Mouse (Mus musculus) liver, embryonic 11.5 days (tissue): ENCODE results near the gene Spty2d1. TPM values are rescaled to one million over a fixed set of nuclear protein-coding genes. Genes with fewer than 3 reads are reported as not detected.
A peak's percentile ranks its signal among the peaks of the same experiment; 100 is the strongest.
"Not testable (repeated sequence)": the region's sequence is repeated elsewhere in the genome, so short reads cannot be mapped to it uniquely, and the experiment has no call there.

Source experiments
- ATAC-seq: fragments of 200-750 bp; cut with Nextera tagmentation; replicated peaks from 2 replicates; pipeline ENCODE4 v1.8.0; 2017; ENCODE audit warnings: moderate number of reproducible peaks, mild to moderate bottlenecking, moderate TSS enrichment, moderate library complexity; ENCODE audit not compliant: low FRiP score
- DNase-seq: peaks from one replicate; pipeline ENCODE4 v3.0.0-alpha.2; 2017; ENCODE audit warnings: low spot score
- H3K27ac ChIP-seq: fragments of 300-500 bp; sonication (generic); 2 replicates; pipeline ENCODE4 v1.5.1; 2014; ENCODE audit warnings: mild to moderate bottlenecking, low read depth, low read length, control low read depth
- H3K27me3 ChIP-seq: fragments of 300-500 bp; sonication (generic); replicated peaks from 2 replicates; pipeline ENCODE4 v1.6.1; 2014; ENCODE audit warnings: low read length, mixed read lengths; ENCODE audit not compliant: control insufficient read depth, insufficient read depth
- H3K36me3 ChIP-seq: fragments of 300-500 bp; sonication (generic); 2 replicates; pipeline ENCODE4 v1.6.1; 2014; ENCODE audit warnings: mild to moderate bottlenecking, low read length, moderate library complexity, mixed read lengths; ENCODE audit not compliant: control insufficient read depth, insufficient read depth
- H3K4me1 ChIP-seq: fragments of 300-500 bp; sonication (generic); replicated peaks from 2 replicates; pipeline ENCODE4 v1.6.1; 2014; ENCODE audit warnings: low read length, mixed read lengths; ENCODE audit not compliant: control insufficient read depth, insufficient read depth
- H3K4me2 ChIP-seq: fragments of 300-500 bp; sonication (generic); 2 replicates; pipeline ENCODE4 v1.6.1; 2014; ENCODE audit warnings: mild to moderate bottlenecking, control low read depth, moderate library complexity
- H3K4me3 ChIP-seq: fragments of 300-500 bp; sonication (generic); 2 replicates; pipeline ENCODE4 v1.5.1; 2014; ENCODE audit warnings: low read depth, low read length, control low read depth
- H3K9ac ChIP-seq: fragments of 300-500 bp; sonication (generic); 2 replicates; pipeline ENCODE4 v1.6.1; 2014; ENCODE audit warnings: low read depth, low read length, control low read depth
- H3K9me3 ChIP-seq: fragments of 300-500 bp; sonication (generic); 2 replicates; pipeline ENCODE4 v1.6.1; 2016; ENCODE audit warnings: low read length, inconsistent platforms, mixed read lengths; ENCODE audit not compliant: control insufficient read depth
- WGBS: fragments of 180-500 bp; shearing (Covaris S2); extraction: QIAGEN DNeasy Blood & Tissue Kit; methylation state at CpG from one replicate; pipeline ENCODE4 v1.1.7; 2014; 5-methylcytosine and 5-hydroxymethylcytosine counted together
- polyA plus RNA-seq: library from polyadenylated mRNA; unstranded; fragments of >200 nt; fragmentation: Nextera tagmentation; extraction: Ambion mirVana; gene quantifications from 2 replicates; pipeline ENCODE4 v1.2.1, GENCODE M21; 2014

Spty2d1 gene
- polyA plus RNA-seq, 1 experiment from 2014 or later = 21.4 TPM

GRCm38 (mm10) chr7:47027520-47027919 lies 19.3 kb upstream of the Spty2d1 start:
- no peaks in the 10 kb centered on the region for H3K4me1 ChIP-seq
- no peaks in the 10 kb centered on the region for H3K27me3 ChIP-seq
- DNase-seq (no peak), ATAC-seq (no peak)
- no peaks in the 10 kb centered on the region for H3K36me3 ChIP-seq
- no peak overlapping the region for H3K9ac ChIP-seq
- no peak overlapping the region for H3K4me2 ChIP-seq
- no peaks in the 10 kb centered on the region for H3K9me3 ChIP-seq
- no peak overlapping the region for H3K27ac ChIP-seq
- 93% methylated on average over 1 of the region's 1 CpGs for WGBS
- H3K4me3 ChIP-seq = no peak overlapping the region

- H3K27ac ChIP-seq, H3K4me1 ChIP-seq: not testable (repeated sequence)
- 78% methylated on average over 3 of the region's 3 CpGs for WGBS
Measured at GRCm38 (mm10) chr7:47026899-47027298, 18.7 kb upstream of the Spty2d1 start.

GRCm38 (mm10) chr7:47025429-47025828 lies 17.2 kb upstream of the Spty2d1 start:
- Histone ChIP-seq H3K9me3 (no peaks in the 10 kb centered on the region), H3K36me3 (no peaks in the 10 kb centered on the region), H3K27ac (no peak overlapping the region), H3K27me3 (no peaks in the 10 kb centered on the region), H3K9ac (no peak overlapping the region), H3K4me3 (no peak overlapping the region), H3K4me1 (no peaks in the 10 kb centered on the region), H3K4me2 (no peak overlapping the region)
- ATAC-seq = no peak; the same call in 1 of the 2 replicates
- 74% methylated on average over 9 of the region's 9 CpGs for WGBS
- no peak for DNase-seq

More at GRCm38 (mm10) chr7:47026899-47027298, 18.7 kb upstream of the Spty2d1 start:
- H3K4me2 ChIP-seq, H3K9ac ChIP-seq, H3K36me3 ChIP-seq, H3K27me3 ChIP-seq, H3K4me3 ChIP-seq, DNase-seq, H3K9me3 ChIP-seq, ATAC-seq: not testable (repeated sequence)

GRCm38 (mm10) chr7:47024454-47024853 lies 16.2 kb upstream of the Spty2d1 start:
- no peak for ATAC-seq

GRCm38 (mm10) chr7:47023530-47023929 lies 15.3 kb upstream of the Spty2d1 start:
- H3K36me3 ChIP-seq = no peaks in the 10 kb centered on the region
- H3K9ac ChIP-seq = no peak overlapping the region
- ATAC-seq (no peak), DNase-seq (peak; percentile 75)
- H3K9me3 ChIP-seq = no peaks in the 10 kb centered on the region
- no peak overlapping the region for H3K27ac ChIP-seq
- no peaks in the 10 kb centered on the region for H3K4me1 ChIP-seq
- H3K4me3 ChIP-seq = no peak overlapping the region
- H3K27me3 ChIP-seq = no peaks in the 10 kb centered on the region
- no peak overlapping the region for H3K4me2 ChIP-seq
- 11% methylated on average over 6 of the region's 6 CpGs for WGBS

More at GRCm38 (mm10) chr7:47024454-47024853, 16.2 kb upstream of the Spty2d1 start:
- no peak overlapping the region for H3K9ac ChIP-seq
- H3K27me3 ChIP-seq = no peaks in the 10 kb centered on the region
- no peak for DNase-seq
- H3K9me3 ChIP-seq = no peaks in the 10 kb centered on the region
- no peak overlapping the region for H3K4me2 ChIP-seq
- no peak overlapping the region for H3K27ac ChIP-seq
- no peaks in the 10 kb centered on the region for H3K4me1 ChIP-seq
- H3K4me3 ChIP-seq = no peak overlapping the region
- WGBS = 86% methylated on average over 7 of the region's 7 CpGs
- no peaks in the 10 kb centered on the region for H3K36me3 ChIP-seq

- H3K36me3 ChIP-seq = no peaks in the 10 kb centered on the region
- H3K4me3 ChIP-seq = no peak overlapping the region
- H3K4me2 ChIP-seq = no peak overlapping the region
- H3K27ac ChIP-seq = no peak overlapping the region
- no peak for DNase-seq
- no peak overlapping the region for H3K9ac ChIP-seq
- 49% methylated on average over 8 of the region's 8 CpGs for WGBS
- no peaks in the 10 kb centered on the region for H3K27me3 ChIP-seq
- no peak for ATAC-seq
- H3K4me1 ChIP-seq = no peaks in the 10 kb centered on the region
- no peaks in the 10 kb centered on the region for H3K9me3 ChIP-seq
Measured at GRCm38 (mm10) chr7:47022482-47022881, 14.3 kb upstream of the Spty2d1 start.

GRCm38 (mm10) chr7:47020956-47021355 lies 12.7 kb upstream of the Spty2d1 start:
- DNase-seq = no peak
- H3K4me2 ChIP-seq = 0 out of 2 replicates have a peak overlapping the region, but pooled peaks have one; percentile 6
- H3K9ac ChIP-seq = no peak overlapping the region
- no peaks in the 10 kb centered on the region for H3K9me3 ChIP-seq
- H3K4me1 ChIP-seq = no peaks in the 10 kb centered on the region
- H3K27ac ChIP-seq = no peak overlapping the region
- H3K36me3 ChIP-seq = no peaks in the 10 kb centered on the region
- 14% methylated on average over 8 of the region's 8 CpGs for WGBS
- H3K4me3 ChIP-seq = no peak overlapping the region
- no peak for ATAC-seq
- no peaks in the 10 kb centered on the region for H3K27me3 ChIP-seq

- ATAC-seq (no peak), DNase-seq (no peak)
- Histone ChIP-seq H3K4me3 (no peak overlapping the region), H3K27ac (no peak overlapping the region), H3K9me3 (no peaks in the 10 kb centered on the region), H3K9ac (no peak overlapping the region), H3K4me2 (no peak overlapping the region), H3K4me1 (peaks cover 9% of the 10 kb centered on the region), H3K36me3 (no peaks in the 10 kb centered on the region), H3K27me3 (no peaks in the 10 kb centered on the region)
- WGBS = 67% methylated on average over 5 of the region's 5 CpGs
Measured at GRCm38 (mm10) chr7:47019641-47020040, 11.4 kb upstream of the Spty2d1 start.

GRCm38 (mm10) chr7:47017146-47017545 lies 8.9 kb upstream of the Spty2d1 start:
- H3K9me3 ChIP-seq = no peaks in the 10 kb centered on the region
- no peaks in the 10 kb centered on the region for H3K27me3 ChIP-seq
- no peak overlapping the region for H3K9ac ChIP-seq
- WGBS = 69% methylated on average over 7 of the region's 7 CpGs
- no peaks in the 10 kb centered on the region for H3K36me3 ChIP-seq
- ATAC-seq (no peak), DNase-seq (no peak)
- H3K4me1 ChIP-seq = peaks cover 16% of the 10 kb centered on the region
- H3K27ac ChIP-seq = no peak overlapping the region
- no peak overlapping the region for H3K4me2 ChIP-seq
- no peak overlapping the region for H3K4me3 ChIP-seq
